Mouse (Mus musculus) ES-E14 (cell line): ENCODE data around the gene Gpc2.

Experiments used
- MAFK ChIP-seq: IDR thresholded peaks from 2 replicates; pipeline ENCODE4 v1.6.1; 2014; ENCODE audit warnings: mild to moderate bottlenecking, low read depth, low read length, inconsistent platforms; ENCODE audit not compliant: insufficient read depth
- ZC3H11A ChIP-seq: IDR thresholded peaks from 2 replicates; pipeline ENCODE4 v1.6.1; 2012; ENCODE audit warnings: low read depth, mild to moderate bottlenecking, inconsistent platforms, low read length, borderline replicate concordance
- ZNF384 ChIP-seq: IDR thresholded peaks from 2 replicates; pipeline ENCODE4 v1.6.1; 2012; ENCODE audit warnings: low read depth, low read length, inconsistent platforms

DNA sequence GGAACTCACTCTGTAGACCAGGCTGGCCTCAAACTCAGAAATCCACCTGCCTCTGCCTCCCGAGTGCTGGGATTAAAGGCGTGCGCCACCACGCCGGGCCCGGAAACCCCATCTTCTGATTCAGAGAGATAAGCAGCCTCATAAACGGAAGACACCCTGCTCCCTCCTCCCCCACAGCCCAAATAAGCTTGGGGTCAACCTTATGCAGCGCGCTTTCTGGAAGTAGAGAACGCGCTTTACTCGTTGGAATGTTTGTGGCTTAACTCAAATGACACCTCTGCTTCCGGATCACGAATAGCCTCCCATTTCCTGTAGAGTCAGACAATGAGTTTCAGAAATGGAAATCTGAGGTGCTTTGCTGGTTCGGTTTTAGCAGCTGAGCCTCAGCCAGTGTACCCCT lies 1.0 kb upstream of the Gpc2 start:
- TF ChIP-seq ZNF384 (0 out of 2 replicates have a peak, but pooled peaks have one; percentile 60), ZC3H11A (no peak), MAFK (no peak)
